Mouse (Mus musculus): Measurements from ENCODE around the gene Ccdc12.

Ccdc12 gene

GRCm38 (mm10) chr9:110745752-110746151 lies 89.4 kb downstream of the Ccdc12 start:
- DNase-seq, result no peak

DNA sequence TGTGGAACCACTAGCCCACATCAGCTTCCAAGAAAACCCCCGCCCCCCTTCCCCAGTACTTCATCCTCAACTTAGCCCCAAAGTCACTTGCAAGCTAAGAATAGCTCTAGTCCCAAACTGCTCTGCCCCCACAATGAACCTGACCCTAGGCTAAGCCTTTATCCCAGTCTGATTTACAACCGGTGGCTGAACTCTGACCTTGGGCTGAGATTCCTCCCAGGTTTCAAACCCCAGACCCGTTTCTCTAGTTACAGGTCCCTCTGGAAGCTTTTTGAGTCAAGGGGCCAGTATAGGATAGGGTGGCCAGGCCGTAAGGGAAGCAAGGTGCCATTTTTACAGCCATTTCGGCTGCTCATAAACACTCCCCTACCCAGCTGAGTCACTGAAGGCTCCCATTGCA lies 89.9 kb downstream of the Ccdc12 start:
- DNase-seq, result peak; percentile 72

DNA sequence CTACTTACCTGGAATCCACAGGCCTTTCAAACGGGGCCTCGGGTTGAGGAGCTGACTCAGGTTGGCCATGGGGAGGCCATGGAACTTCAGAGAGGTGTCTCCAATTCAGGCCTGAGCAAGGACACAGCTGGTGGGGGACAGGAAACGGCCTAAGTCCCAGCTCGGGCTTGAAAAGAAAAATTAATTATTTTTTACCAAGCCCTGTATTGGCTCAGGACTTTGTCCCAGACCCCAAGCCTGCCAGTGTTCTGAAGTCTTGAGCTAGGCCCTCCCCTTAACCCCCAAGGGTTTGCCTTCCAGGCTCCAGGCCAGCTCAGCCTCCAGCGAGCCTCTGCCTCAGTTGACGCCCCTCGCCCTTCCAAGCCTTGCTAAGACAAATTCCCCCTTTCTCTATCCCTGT lies 90.7 kb downstream of the Ccdc12 start, which contains the start of gene Pth1r:
Gene Pth1r (minus strand): TSS at position 185 of the 400 bp plus-strand sequence.
- DNase-seq, result no peak

GRCm38 (mm10) chr9:110748451-110748850 lies 92.1 kb downstream of the Ccdc12 start:
- no peak for DNase-seq

- no peak for DNase-seq
Observed at GRCm38 (mm10) chr9:110750404-110751187, 94.3 kb downstream of the Ccdc12 start.

DNA sequence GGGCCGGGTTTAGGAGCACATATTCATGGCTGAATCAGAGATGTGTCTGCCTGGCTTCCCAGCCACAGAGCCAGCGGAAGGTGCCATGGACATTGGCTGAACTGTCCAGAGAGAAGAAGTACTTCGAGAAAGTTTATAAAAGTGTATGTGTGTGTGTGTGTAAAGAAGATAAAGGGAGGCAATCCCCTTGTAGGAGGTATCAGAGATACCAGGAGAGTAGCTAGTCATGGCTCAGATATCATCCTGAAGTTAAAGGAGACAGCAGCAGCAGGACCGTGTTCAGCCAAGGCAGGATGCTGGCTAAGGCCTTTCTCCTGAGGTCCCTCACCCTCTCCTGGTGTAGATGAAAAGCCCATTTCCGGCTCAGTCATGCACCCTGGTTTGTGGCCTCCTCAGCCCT lies 95.1 kb downstream of the Ccdc12 start:
- no peak for DNase-seq

GRCm38 (mm10) chr9:110752917-110753435 lies 96.7 kb downstream of the Ccdc12 start:
- no peak for DNase-seq

GRCm38 (mm10) chr9:110753773-110754172 lies 97.5 kb downstream of the Ccdc12 start:
- no peak for DNase-seq

- DNase-seq, result no peak
Observed at GRCm38 (mm10) chr9:110757816-110758215, 101.5 kb downstream of the Ccdc12 start.

GRCm38 (mm10) chr9:110758605-110759004 lies 102.3 kb downstream of the Ccdc12 start:
- DNase-seq, result no peak

- DNase-seq, result peak; percentile 66
Observed at GRCm38 (mm10) chr9:110759265-110759664, 103.0 kb downstream of the Ccdc12 start.

- DNase-seq, result no peak
Observed at GRCm38 (mm10) chr9:110760886-110761285, 104.6 kb downstream of the Ccdc12 start.

Data from embryo, embryonic 11 days (tissue).